Mouse (Mus musculus) heart, adult 2 months (tissue): ENCODE measurements around the gene Gls. TPM values are rescaled to one million over a fixed set of nuclear protein-coding genes. Genes with fewer than 3 reads are reported as not detected.
A peak's percentile ranks its signal among the peaks of the same experiment; 100 is the strongest.

Source experiments
- DNase-seq, 2 experiments: peaks; one replicate each; pipeline ENCODE4 v3.0.0; 2021
- H3K27ac ChIP-seq: fragments of 200-600 bp; 2 replicates; pipeline ENCODE4 v1.8.1; 2022
- H3K27me3 ChIP-seq: fragments of 200-500 bp; 2 replicates; pipeline ENCODE4 v1.6.1; 2012; ENCODE audit warnings: mild to moderate bottlenecking, low read length, inconsistent platforms, mixed read lengths; ENCODE audit not compliant: control insufficient read depth, insufficient read depth
- H3K36me3 ChIP-seq: fragments of 200-500 bp; 2 replicates; pipeline ENCODE4 v1.6.1; 2012; ENCODE audit warnings: low read length, inconsistent platforms; ENCODE audit not compliant: control insufficient read depth, insufficient read depth
- H3K4me1 ChIP-seq: fragments of 200-500 bp; 2 replicates; pipeline ENCODE4 v1.6.1; 2011; ENCODE audit warnings: low read length; ENCODE audit not compliant: control insufficient read depth, insufficient read depth
- H3K4me3 ChIP-seq: fragments of 200-600 bp; 2 replicates; pipeline ENCODE4 v1.8.1; 2022
- H3K79me2 ChIP-seq: fragments of 200-500 bp; replicated peaks from 2 replicates; pipeline ENCODE4 v1.6.1; 2012; ENCODE audit warnings: mild to moderate bottlenecking, inconsistent platforms, low read length, moderate library complexity, mixed read lengths; ENCODE audit not compliant: control insufficient read depth, insufficient read depth
- H3K9ac ChIP-seq: fragments of 200-500 bp; 2 replicates; pipeline ENCODE4 v1.6.1; 2012; ENCODE audit warnings: low read depth, mild to moderate bottlenecking, control low read depth, inconsistent platforms, low read length, mixed read lengths
- CTCF ChIP-seq: fragments of 200-600 bp; IDR thresholded peaks from 2 replicates; pipeline ENCODE4 v1.8.1; 2022; ENCODE audit warnings: antibody characterized with exemption, mild to moderate bottlenecking, moderate library complexity
- EP300 ChIP-seq: fragments of 200-500 bp; IDR thresholded peaks from 2 replicates; pipeline ENCODE4 v1.6.1; 2011; ENCODE audit warnings: low read depth, low read length, control low read depth; ENCODE audit not compliant: insufficient read depth
- POLR2A ChIP-seq: fragments of 200-500 bp; IDR thresholded peaks from 2 replicates; pipeline ENCODE4 v1.6.1; 2011; ENCODE audit warnings: mild to moderate bottlenecking, low read depth, low read length, control low read depth; ENCODE audit not compliant: insufficient read depth
- WGBS: fragments of 180-500 bp; shearing (Covaris S2); methylation state at CpG from one replicate; pipeline ENCODE4 v1.1.7; 2018; 5-methylcytosine and 5-hydroxymethylcytosine counted together
- intact Hi-C: fragments of 180-260 bp; cut with DNase I; formaldehyde crosslinking; loops from one replicate; pipeline ENCODE4 v1.15.1; 2025
- polyA plus RNA-seq: library from polyadenylated mRNA; depleted of rRNA; stranded (reverse); fragments of >200 nt; gene quantifications from 2 replicates; pipeline ENCODE4 v1.2.3, GENCODE M21; 2012
- total RNA-seq, 2 experiments: library from RNA; stranded (reverse); gene quantifications; 2 replicates each; pipeline ENCODE4 v1.2.3; 2021

Gls gene
- total and polyA plus RNA-seq, 3 experiments = 15.7 to 90.0 (median 79.5) TPM

DNA sequence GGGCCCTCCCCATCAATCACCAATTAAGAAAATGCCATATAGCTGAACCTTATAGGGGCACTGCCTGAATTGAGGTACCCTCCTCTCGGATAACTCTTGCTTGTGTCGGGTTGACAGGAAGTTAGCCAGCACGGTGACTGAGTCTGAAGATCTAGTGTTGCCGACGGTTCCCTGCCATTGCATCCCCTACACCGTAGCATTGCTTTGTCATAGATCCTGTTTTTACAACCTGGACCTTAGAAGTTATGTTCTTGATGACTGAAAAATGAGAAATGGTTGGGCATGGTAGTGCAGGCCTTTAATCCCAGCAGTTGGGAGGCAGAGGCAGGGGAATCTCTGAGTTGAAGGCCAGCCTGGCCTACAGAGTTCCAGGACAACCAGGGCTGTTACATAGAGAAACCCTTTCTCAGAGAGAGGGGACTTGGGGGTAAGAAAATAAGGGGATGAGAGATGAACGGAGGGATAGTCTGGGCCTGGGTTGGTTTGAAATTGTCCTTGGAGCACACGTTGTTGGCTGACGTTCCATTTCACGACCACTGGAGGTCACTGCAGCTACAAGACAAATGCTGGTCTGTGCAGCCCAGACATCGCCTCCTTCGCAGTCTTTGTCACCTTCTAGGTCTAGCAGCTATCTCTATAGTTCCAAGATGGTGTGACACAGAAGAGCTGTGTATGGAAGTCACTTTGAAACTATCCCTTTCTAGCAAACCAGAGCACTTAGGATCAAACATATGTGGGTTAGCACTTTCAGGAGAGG lies 86.6 kb downstream of the Gls start:
- no peaks in the 10 kb centered on the region for H3K79me2 ChIP-seq
- intact Hi-C loops = loop anchor here (1.0 to 10.0 kb wide), 3 partner anchors 121 to 488 kb away; partner anchors contain the start of gene Nemp2
- peaks cover 8% of the 10 kb centered on the region for H3K4me1 ChIP-seq
- H3K36me3 ChIP-seq = peaks cover 8% of the 10 kb centered on the region
- H3K27ac ChIP-seq = no peak overlapping the region
- DNase-seq = peak; percentile 44 to 47
- H3K4me3 ChIP-seq = no peak overlapping the region
- H3K9ac ChIP-seq = no peak overlapping the region
- TF ChIP-seq CTCF = peak; percentile 91
- TF ChIP-seq EP300 = peak; percentile 91
- no peak for TF ChIP-seq POLR2A
- WGBS = 48% methylated on average over 12 of the region's 12 CpGs
- H3K27me3 ChIP-seq = no peaks in the 10 kb centered on the region

DNA sequence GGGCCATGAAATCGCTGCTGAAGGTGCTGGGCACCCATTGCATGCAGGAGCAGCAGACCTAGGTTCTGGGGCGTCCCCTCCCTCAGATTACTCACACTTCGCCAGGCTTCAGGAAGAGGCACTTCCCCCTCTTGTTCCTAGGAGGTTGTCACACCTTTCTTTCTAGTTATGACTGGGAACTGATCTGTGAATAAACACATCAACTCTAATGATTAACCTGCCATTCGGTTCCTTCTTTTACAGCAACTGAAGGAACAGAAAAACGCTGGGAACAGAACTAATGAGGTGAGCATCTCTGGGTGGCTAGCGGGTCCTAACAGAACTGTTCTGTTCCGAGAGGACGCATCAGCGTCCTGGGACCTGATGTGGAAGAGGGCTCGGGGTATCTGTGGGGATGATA lies 88.1 kb downstream of the Gls start:
- intact Hi-C loops = loop anchor here (10.0 kb wide), 1 partner anchor 490 kb away; the partner anchor contains the start of gene Nemp2
- 85% methylated on average over 10 of the region's 10 CpGs for WGBS
- Histone ChIP-seq H3K79me2 (no peaks in the 10 kb centered on the region), H3K27ac (no peak overlapping the region), H3K9ac (no peak overlapping the region), H3K4me1 (peaks cover 2% of the 10 kb centered on the region), H3K36me3 (peaks cover 4% of the 10 kb centered on the region), H3K4me3 (no peak overlapping the region), H3K27me3 (no peaks in the 10 kb centered on the region)
- TF ChIP-seq EP300 (no peak), CTCF (no peak)
- DNase-seq = no peak

DNA sequence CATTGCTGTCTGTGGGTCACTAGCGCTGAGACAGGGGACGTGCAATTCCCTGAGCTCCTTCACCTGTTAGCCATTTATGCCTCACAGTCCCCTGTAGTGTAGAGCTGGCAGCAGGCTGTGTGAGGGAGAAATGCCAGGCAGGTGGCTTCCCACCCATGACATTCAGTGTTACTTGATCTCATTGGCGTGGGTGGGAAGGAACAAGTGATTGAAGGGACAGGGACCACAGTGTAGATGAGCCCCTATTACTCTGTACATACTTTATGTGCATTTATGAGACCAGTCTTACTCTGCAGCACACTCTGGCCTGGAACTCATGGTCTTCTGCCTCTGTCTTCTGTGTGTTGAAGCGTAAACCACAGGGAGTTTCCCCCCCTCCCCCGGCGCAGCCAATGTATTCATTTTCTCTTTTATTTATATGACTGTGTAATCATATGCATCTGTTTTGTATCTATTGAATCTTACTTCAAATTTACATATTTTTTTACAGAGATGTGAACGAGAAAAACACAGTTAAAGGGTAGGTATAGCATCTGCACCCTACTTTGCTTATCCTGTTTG lies 89.4 kb downstream of the Gls start:
- DNase-seq = no peak
- TF ChIP-seq EP300 (no peak), CTCF (no peak), POLR2A (no peak)
- no peak overlapping the region for H3K27ac ChIP-seq
- H3K4me1 ChIP-seq = peaks cover 2% of the 10 kb centered on the region
- no peak overlapping the region for H3K4me3 ChIP-seq
- peaks cover 4% of the 10 kb centered on the region for H3K36me3 ChIP-seq
- intact Hi-C loops = loop anchor here (10.0 kb wide), 1 partner anchor 491 kb away; the partner anchor contains the start of gene Nemp2
- H3K79me2 ChIP-seq = no peaks in the 10 kb centered on the region
- WGBS = 85% methylated on average over 7 of the region's 7 CpGs
- H3K9ac ChIP-seq = no peak overlapping the region
- H3K27me3 ChIP-seq = no peaks in the 10 kb centered on the region

DNA sequence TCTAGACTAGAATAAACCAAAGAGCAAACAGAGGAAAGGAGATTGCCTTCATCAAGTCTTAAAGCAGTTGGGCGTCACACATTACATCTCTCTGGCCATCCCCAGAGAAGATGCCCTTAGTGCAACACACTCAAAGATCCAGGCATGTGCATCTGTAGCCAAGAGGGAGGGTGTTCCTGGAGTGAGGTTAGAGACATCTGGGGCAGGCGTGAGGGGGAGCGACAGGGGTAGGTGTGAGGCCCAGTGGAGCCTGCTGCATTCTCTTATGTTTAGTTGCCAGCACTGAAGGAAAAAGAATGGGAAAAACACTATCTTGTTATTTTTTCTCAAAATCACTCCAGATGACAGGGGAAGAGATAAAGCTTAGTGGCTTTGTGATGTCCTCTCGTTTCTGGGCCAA lies 89.8 kb downstream of the Gls start:
- no peaks in the 10 kb centered on the region for H3K27me3 ChIP-seq
- no peak for DNase-seq
- no peak overlapping the region for H3K9ac ChIP-seq
- H3K4me3 ChIP-seq = no peak overlapping the region
- WGBS = 82% methylated on average over 4 of the region's 4 CpGs
- peaks cover 2% of the 10 kb centered on the region for H3K4me1 ChIP-seq
- H3K27ac ChIP-seq = no peak overlapping the region
- no peaks in the 10 kb centered on the region for H3K79me2 ChIP-seq
- TF ChIP-seq CTCF (no peak), EP300 (no peak), POLR2A (no peak)
- H3K36me3 ChIP-seq = peaks cover 4% of the 10 kb centered on the region
- intact Hi-C loops = loop anchor here (10.0 kb wide), 1 partner anchor 492 kb away; the partner anchor contains the start of gene Nemp2

DNA sequence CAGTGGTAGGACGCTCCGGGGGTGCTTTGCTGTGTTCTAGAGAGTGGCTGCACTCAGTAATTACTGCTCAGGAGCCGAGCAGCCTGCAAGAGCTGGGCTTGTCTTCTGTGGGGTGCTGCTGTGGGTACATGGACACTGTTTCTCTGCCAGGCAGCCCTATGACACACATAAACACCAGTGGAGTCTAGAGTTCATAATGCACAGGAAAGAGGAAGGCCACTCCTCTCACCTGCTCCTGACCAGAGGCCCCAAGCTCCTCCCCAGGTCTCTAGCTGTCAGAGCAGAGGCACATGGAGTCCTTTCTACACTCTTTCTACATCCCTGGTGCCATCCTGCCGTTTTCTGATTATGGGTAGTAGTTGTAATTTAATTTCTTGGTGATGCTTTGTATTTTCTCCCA lies 90.9 kb downstream of the Gls start:
- no peaks in the 10 kb centered on the region; the same call in 1 of the 2 replicates for H3K36me3 ChIP-seq

DNA sequence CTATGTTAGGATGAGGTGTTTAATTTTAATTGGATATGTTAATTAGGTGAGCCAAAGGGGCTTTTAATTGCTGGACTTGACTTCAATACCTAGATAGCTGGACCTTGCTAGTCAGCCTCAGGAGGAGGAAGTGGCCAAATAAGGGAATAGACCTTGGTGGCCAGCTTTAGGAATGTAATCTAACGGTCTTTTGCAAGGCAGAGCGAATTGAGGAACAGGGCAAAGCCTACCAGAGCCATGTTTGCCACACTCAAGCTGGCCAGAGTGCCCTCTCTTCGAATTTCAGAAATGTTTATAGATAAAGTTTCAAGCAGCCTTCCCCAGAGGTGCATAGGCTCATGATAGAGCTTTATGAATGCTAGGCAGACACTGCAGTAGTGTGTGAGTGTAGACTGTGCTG lies 91.5 kb downstream of the Gls start:
- no peak overlapping the region for H3K4me3 ChIP-seq
- 40% methylated on average over 3 of the region's 3 CpGs for WGBS
- no peak for DNase-seq
- no peaks in the 10 kb centered on the region for H3K27me3 ChIP-seq
- TF ChIP-seq POLR2A (no peak), CTCF (no peak), EP300 (no peak)
- H3K4me1 ChIP-seq = no peaks in the 10 kb centered on the region
- no peaks in the 10 kb centered on the region; the same call in 1 of the 2 replicates for H3K36me3 ChIP-seq
- H3K9ac ChIP-seq = no peak overlapping the region
- intact Hi-C loops = loop anchor here (10.0 kb wide), 1 partner anchor 493 kb away; the partner anchor contains the start of gene Nemp2
- H3K79me2 ChIP-seq = no peaks in the 10 kb centered on the region
- H3K27ac ChIP-seq = no peak overlapping the region

More for the DNA sequence above, 90.9 kb downstream of the Gls start:
- Histone ChIP-seq H3K4me3 (no peak overlapping the region), H3K4me1 (no peaks in the 10 kb centered on the region), H3K9ac (no peak overlapping the region), H3K79me2 (no peaks in the 10 kb centered on the region), H3K27ac (no peak overlapping the region), H3K27me3 (no peaks in the 10 kb centered on the region)
- DNase-seq = no peak
- TF ChIP-seq EP300 (no peak), POLR2A (no peak), CTCF (no peak)
- WGBS = 78% methylated on average over 4 of the region's 4 CpGs
- intact Hi-C loops = loop anchor here (10.0 kb wide), 1 partner anchor 493 kb away; the partner anchor contains the start of gene Nemp2
